8 mouse cellular contexts compared by ENCODE assay signal in the genomic region with DNA sequence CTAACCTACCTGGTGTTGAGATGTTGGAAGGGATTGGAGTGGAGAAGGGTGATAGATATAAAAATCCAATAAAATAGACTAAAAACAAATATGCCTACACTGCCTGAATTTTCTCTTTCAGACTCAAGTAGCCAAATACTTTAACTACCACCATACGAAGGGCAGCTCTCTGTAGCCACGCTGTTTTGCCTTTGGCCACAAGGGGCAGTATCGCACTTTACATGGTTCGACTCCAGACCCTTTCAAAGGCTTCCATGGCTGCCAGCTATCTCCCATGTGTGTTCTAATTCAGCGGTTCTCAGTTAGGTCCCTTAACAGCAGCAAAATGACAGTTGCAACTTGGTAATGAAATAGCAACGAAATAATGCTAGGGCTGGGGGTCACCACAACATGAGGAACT. TPM values are rescaled to one million over a fixed set of nuclear protein-coding genes. Genes with fewer than 3 reads are reported as not detected.
DNase-seq lines count a peak whose midpoint lies in the region; ATAC-seq and TF ChIP-seq lines count a peak whose summit lies in the region.

No protein-coding gene starts in this region.

- H3K9me3 ChIP-seq in ES-Bruce4 (replicated peaks; ENCODE audit: control insufficient read depth, insufficient read depth, low read length, poor library complexity, severe bottlenecking): no peaks in the 10 kb centered on the region
- no peaks in the 10 kb centered on the region for H3K9me3 ChIP-seq in heart, postnatal 0 days (replicated peaks; ENCODE audit: control insufficient read depth, low read length)
- H3K9me3 ChIP-seq in lung, embryonic 14.5 days (ENCODE audit: low read depth, low read length): no peaks in the 10 kb centered on the region

- H3K36me3 ChIP-seq in ES-Bruce4 (ENCODE audit: control insufficient read depth, insufficient read depth, low read length, poor library complexity, severe bottlenecking): no peaks in the 10 kb centered on the region
- H3K36me3 ChIP-seq in heart, postnatal 0 days (replicated peaks; ENCODE audit: control insufficient read depth, insufficient read depth, low read length): no peaks in the 10 kb centered on the region
- no peaks in the 10 kb centered on the region for H3K36me3 ChIP-seq in lung, embryonic 14.5 days (ENCODE audit: insufficient read depth)

- H3K27ac ChIP-seq in ES-Bruce4 (ENCODE audit: insufficient read depth, low read length): no peak overlapping the region
- no peak overlapping the region for H3K27ac ChIP-seq in heart, postnatal 0 days (ENCODE audit: low read depth)
- H3K27ac ChIP-seq in lung, embryonic 14.5 days (ENCODE audit: low read depth): no peak overlapping the region

- peaks cover 5% of the 10 kb centered on the region for H3K4me1 ChIP-seq in ES-Bruce4 (ENCODE audit: control insufficient read depth, insufficient read depth, low read length)
- H3K4me1 ChIP-seq in heart, postnatal 0 days (ENCODE audit: control insufficient read depth, insufficient read depth): peaks cover 6% of the 10 kb centered on the region; the same call in 1 of the 2 replicates
- H3K4me1 ChIP-seq in lung, embryonic 14.5 days (ENCODE audit: insufficient read depth): 0 out of 2 replicates have a peak, but pooled peaks cover 6% of the 10 kb centered on the region

- no peaks in the 10 kb centered on the region for H3K27me3 ChIP-seq in ES-Bruce4 (ENCODE audit: control insufficient read depth, insufficient read depth, low read length, poor library complexity, severe bottlenecking)
- H3K27me3 ChIP-seq in heart, postnatal 0 days (ENCODE audit: control insufficient read depth, insufficient read depth, low read length): no peaks in the 10 kb centered on the region
- H3K27me3 ChIP-seq in lung, embryonic 14.5 days (ENCODE audit: insufficient read depth, low read length): no peaks in the 10 kb centered on the region

- no peak for TF ChIP-seq POLR2A in ES-Bruce4 (IDR thresholded peaks at IDR 0.05; ENCODE audit: insufficient read depth, low read length)
- no peak for TF ChIP-seq POLR2A in brain, embryonic 14.5 days (IDR thresholded peaks at IDR 0.05; ENCODE audit: borderline replicate concordance, extremely low read depth, insufficient read depth, insufficient read length, poor library complexity, severe bottlenecking)

- peak; percentile 90 for DNase-seq in brain, embryonic 14.5 days (ENCODE audit: low read depth)
- DNase-seq in heart, postnatal 0 days (ENCODE audit: low spot score): peak; percentile 78
- peak; percentile 77 to 95 for DNase-seq in layer of hippocampus, adult 18-20 months (ENCODE audit: low spot score in 2 of 2)
- DNase-seq in lung, embryonic 14.5 days: peak; percentile 96
- DNase-seq in retina, embryonic 14.5 days (ENCODE audit: low spot score): peak; percentile 92
- DNase-seq in thymus, postnatal 36 days: peak; percentile 84 to 89

- peak; percentile 91 for TF ChIP-seq CTCF in ES-Bruce4 (IDR thresholded peaks at IDR 0.05; ENCODE audit: low read depth, low read length)
- TF ChIP-seq CTCF in brain, embryonic 14.5 days (IDR thresholded peaks at IDR 0.05; ENCODE audit: borderline replicate concordance, extremely low read depth, insufficient read depth, insufficient read length): peak; percentile 91
- peak; percentile 95 for TF ChIP-seq CTCF in heart, postnatal 0 days (IDR thresholded peaks at IDR 0.05; ENCODE audit: low read depth)
- TF ChIP-seq CTCF in lung, embryonic 14.5 days (IDR thresholded peaks at IDR 0.05; ENCODE audit: low read depth): peak; percentile 97

- peak; percentile 84 for ATAC-seq in erythroid progenitor cell, adult 5-6 weeks (replicated peaks; ENCODE audit: low FRiP score, poor library complexity, severe bottlenecking)
- peak; percentile 72; the same call in 1 of the 2 replicates for ATAC-seq in heart, postnatal 0 days (ENCODE audit: insufficient read depth, low read depth)
- ATAC-seq in lung, embryonic 14.5 days (ENCODE audit: insufficient read depth): peak; percentile 37; the same call in 1 of the 2 replicates

- H3K4me3 ChIP-seq in ES-Bruce4 (ENCODE audit: low read depth, low read length): no peak overlapping the region
- no peak overlapping the region for H3K4me3 ChIP-seq in heart, postnatal 0 days (ENCODE audit: low read depth, low read length)
- H3K4me3 ChIP-seq in lung, embryonic 14.5 days (ENCODE audit: low read depth, low read length): no peak overlapping the region

- no peak for TF ChIP-seq EP300 in ES-Bruce4 (IDR thresholded peaks at IDR 0.05; ENCODE audit: insufficient read depth, low read depth, low read length)
- TF ChIP-seq EP300 in heart, postnatal 0 days (IDR thresholded peaks at IDR 0.05; ENCODE audit: low read depth): no peak

- H3K4me2 ChIP-seq in heart, postnatal 0 days (ENCODE audit: low read depth, low read length): no peak overlapping the region
- H3K4me2 ChIP-seq in lung, embryonic 14.5 days: no peak overlapping the region

- WGBS in heart, postnatal 0 days: 6% methylated on average over 6 of the region's 6 CpGs
- 7% methylated on average over 6 of the region's 6 CpGs for WGBS in lung, embryonic 14.5 days

- no peak overlapping the region for H3K9ac ChIP-seq in ES-Bruce4 (ENCODE audit: low read depth, poor library complexity, severe bottlenecking)
- H3K9ac ChIP-seq in heart, postnatal 0 days (replicated peaks; ENCODE audit: low read depth, low read length): no peak overlapping the region
- H3K9ac ChIP-seq in lung, embryonic 14.5 days: no peak overlapping the region

RNA-seq across cellular contexts. Expression of a gene that starts 16.2 kb away (rescaled TPM):
- polyA plus RNA-seq in ES-Bruce4 (2011; ENCODE audit: insufficient read depth, insufficient read length, low read depth, missing spikeins): not detected in 2 replicates
- polyA plus RNA-seq in brain, embryonic 14.5 days (2012; rRNA removed): 2.8 and 7.4 TPM in 2 replicates
- not detected in 2 replicates for total RNA-seq in erythroid progenitor cell, adult 5-6 weeks (2015; ENCODE audit: low replicate concordance)
- total RNA-seq in erythroid progenitor cell, adult 5-6 weeks (2017; ENCODE audit: low replicate concordance): not detected in 2 replicates
- total RNA-seq in heart, postnatal 0 days (2014; rRNA removed; ENCODE audit: low replicate concordance): 11.2 and 12.5 TPM in 2 replicates
- polyA plus RNA-seq in heart, postnatal 0 days (2015; fragmentation: Nextera tagmentation; extraction: Ambion mirVana): 7.7 and 8.9 TPM in 2 replicates
- total RNA-seq in layer of hippocampus, adult 18-20 months (2021): 1 to 10 TPM; 3.9 to 5.2 TPM
- polyA plus RNA-seq in lung, embryonic 14.5 days (2014; fragmentation: Nextera tagmentation; extraction: Ambion mirVana): 173 and 174 TPM in 2 replicates

RNA-seq across cellular contexts. Expression of a gene that starts 25.7 kb away (rescaled TPM):
- polyA plus RNA-seq in ES-Bruce4 (2011; ENCODE audit: insufficient read depth, insufficient read length, low read depth, missing spikeins): 109 and 112 TPM in 2 replicates
- polyA plus RNA-seq in brain, embryonic 14.5 days (2012; rRNA removed): 31.8 and 58.3 TPM in 2 replicates
- 156 and 184 TPM in 2 replicates for total RNA-seq in erythroid progenitor cell, adult 5-6 weeks (2015; ENCODE audit: low replicate concordance)
- total RNA-seq in erythroid progenitor cell, adult 5-6 weeks (2017; ENCODE audit: low replicate concordance): 261 and 289 TPM in 2 replicates
- 46.8 and 52.9 TPM in 2 replicates for total RNA-seq in heart, postnatal 0 days (2014; rRNA removed; ENCODE audit: low replicate concordance)
- 27.4 and 33.7 TPM in 2 replicates for polyA plus RNA-seq in heart, postnatal 0 days (2015; fragmentation: Nextera tagmentation; extraction: Ambion mirVana)
- total RNA-seq in layer of hippocampus, adult 18-20 months (2021): 10 to 100 TPM; 16.6 to 24.9 TPM
- 77.2 and 81.0 TPM in 2 replicates for polyA plus RNA-seq in lung, embryonic 14.5 days (2014; fragmentation: Nextera tagmentation; extraction: Ambion mirVana)

RNA-seq across cellular contexts. Expression of a gene that starts 57.8 kb away (rescaled TPM):
- not detected in 2 replicates for polyA plus RNA-seq in ES-Bruce4 (2011; ENCODE audit: insufficient read depth, insufficient read length, low read depth, missing spikeins)
- polyA plus RNA-seq in brain, embryonic 14.5 days (2012; rRNA removed): 0.09 and 0.11 TPM in 2 replicates
- total RNA-seq in erythroid progenitor cell, adult 5-6 weeks (2015; ENCODE audit: low replicate concordance): 1.1 and 4.2 TPM in 2 replicates
- not detected in 2 replicates for total RNA-seq in erythroid progenitor cell, adult 5-6 weeks (2017; ENCODE audit: low replicate concordance)
- 0.76 and 1.5 TPM in 2 replicates for total RNA-seq in heart, postnatal 0 days (2014; rRNA removed; ENCODE audit: low replicate concordance)
- polyA plus RNA-seq in heart, postnatal 0 days (2015; fragmentation: Nextera tagmentation; extraction: Ambion mirVana): 0.19 and 0.30 TPM in 2 replicates
- under 1 TPM in 1 of 2 experiments, not detected in 1; 0.17 TPM for total RNA-seq in layer of hippocampus, adult 18-20 months (2021)
- not detected in 2 replicates for polyA plus RNA-seq in lung, embryonic 14.5 days (2014; fragmentation: Nextera tagmentation; extraction: Ambion mirVana)

Comparison
In these comparisons a context has a peak if more than half of its experiments do, and no peak if none do; other contexts are left out.
1. RNA of a gene that starts 16.2 kb away (polyA plus RNA-seq): 173 to 174 TPM in lung, embryonic 14.5 days; 7.7 to 8.9 TPM in heart, postnatal 0 days, 2.8 to 7.4 TPM in brain, embryonic 14.5 days and not detected in ES-Bruce4; every median in the first group is over 10 times any median in the second.
2. Peak in every context shown above with its lines, with median percentiles within 50 percentile points of each other: CTCF ChIP-seq, DNase-seq and ATAC-seq.